Mouse (Mus musculus) spleen, embryonic (tissue): ENCODE measurements around the gene Espl1.

ENCODE experiments used
- CTCF ChIA-PET: fragments of 350-600 bp; sonication (Branson Sonifier 250); formaldehyde crosslinking; loops from one replicate; lab custom pipeline; 2022; lab: Charles Lee

Gene Espl1

DNA sequence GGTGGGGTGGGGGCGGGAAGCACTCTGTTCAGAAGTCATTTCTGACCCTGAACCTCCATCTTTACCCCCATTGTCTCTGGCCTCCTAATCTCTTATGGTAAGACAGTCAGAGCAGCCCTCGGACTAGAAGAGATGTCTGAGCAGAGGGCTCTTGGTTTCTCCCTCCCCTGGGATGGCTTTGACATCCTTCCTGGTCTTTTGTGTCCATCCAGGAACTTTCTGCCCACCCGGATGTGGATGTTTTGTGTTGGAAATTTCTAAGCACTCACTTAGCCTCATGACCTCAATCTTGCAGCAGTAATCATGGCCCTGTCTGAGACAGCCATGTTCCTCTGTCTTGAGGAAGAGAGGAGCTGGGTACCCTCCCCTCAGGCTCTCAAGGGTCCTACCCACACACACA, 24.6 kb upstream of the Espl1 start:
- CTCF ChIA-PET = no interaction called here

- CTCF ChIA-PET = interaction anchor here (0.7 kb wide), 1 partner anchor 257 kb away, joined by 3 read pairs; no protein-coding TSS in a partner anchor
Observed at GRCm38 (mm10) chr15:102273982-102274716, 21.9 kb upstream of the Espl1 start.

GRCm38 (mm10) chr15:102278726-102279091, 17.4 kb upstream of the Espl1 start:
- CTCF ChIA-PET = interaction anchor here (0.6 kb wide), 1 partner anchor 65 kb away, joined by 20 read pairs; no protein-coding TSS in a partner anchor

DNA sequence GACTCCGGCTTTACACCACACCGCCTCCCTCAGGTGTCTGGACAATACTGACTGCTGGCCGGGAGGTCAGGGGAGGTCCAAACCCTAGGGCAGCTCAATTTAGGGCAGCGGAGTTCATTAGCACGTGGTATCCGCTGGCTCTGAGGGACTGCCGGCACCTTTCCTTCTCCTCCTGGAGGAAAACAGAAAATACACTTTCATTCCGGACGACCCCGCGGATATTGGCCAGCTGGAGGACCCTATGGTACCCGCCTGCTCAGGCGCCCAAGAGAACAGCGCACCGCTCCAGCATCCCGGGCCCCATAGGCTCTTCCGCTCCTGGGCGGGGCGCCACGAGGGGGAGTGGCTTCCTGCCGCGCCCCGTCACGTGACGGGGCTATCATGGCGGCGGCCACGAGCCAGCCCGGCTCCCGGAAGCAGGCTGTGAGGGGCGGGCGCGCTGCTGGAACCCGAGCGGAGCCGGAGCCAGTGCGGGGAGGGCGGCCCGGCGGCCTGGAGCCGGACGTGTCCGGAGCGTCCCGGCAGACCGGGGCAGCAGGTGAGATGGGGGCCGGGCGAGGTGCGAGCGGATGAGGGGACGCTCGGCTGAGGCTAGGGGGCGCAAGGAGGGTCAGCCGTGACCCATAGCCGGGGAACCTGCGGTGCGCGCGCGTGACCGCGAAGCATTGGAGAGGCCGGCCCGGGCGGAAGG, 16.8 kb upstream of the Espl1 start, which contains the start of gene Mfsd5:
Gene Mfsd5, plus strand, starts transcription at position 363 of the 691 bp plus-strand sequence.
- CTCF ChIA-PET = interaction anchor here (0.5 to 1.4 kb wide), 3 partner anchors 37 to 64 kb away, joined by 7 to 20 read pairs (median 14); no protein-coding TSS in a partner anchor

DNA sequence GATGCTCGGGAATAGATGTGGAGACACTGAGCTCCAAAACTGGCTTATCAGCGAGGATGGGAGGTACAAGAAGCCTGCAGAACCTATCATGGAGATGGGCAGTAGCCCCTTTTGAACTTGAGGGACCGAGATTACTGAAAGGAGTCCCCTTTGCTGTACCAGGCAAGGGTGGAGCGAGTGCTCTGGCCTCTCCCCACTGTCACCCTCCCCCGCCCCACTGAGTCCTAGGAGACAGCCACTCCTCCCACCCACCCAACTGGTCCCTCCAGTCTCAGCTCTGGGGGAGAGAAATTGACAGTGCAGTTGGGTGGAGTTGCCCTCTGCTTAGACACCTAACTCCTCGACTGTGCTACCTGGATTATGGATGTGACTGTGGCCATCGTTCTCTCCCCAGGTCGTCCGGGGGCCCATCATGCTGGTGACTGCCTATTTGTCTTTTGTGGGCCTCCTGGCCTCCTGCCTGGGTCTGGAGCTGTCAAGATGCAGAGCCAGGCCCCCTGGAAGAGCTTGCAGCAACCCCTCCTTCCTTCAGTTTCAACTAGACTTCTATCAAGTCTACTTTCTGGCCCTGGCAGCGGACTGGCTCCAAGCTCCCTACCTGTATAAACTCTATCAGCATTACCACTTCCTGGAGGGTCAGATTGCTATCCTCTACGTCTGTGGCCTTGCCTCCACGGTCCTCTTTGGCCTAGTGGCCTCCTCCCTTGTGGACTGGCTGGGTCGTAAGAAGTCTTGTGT, 16.1 kb upstream of the Espl1 start:
- CTCF ChIA-PET = interaction anchor here (0.5 to 1.4 kb wide), 3 partner anchors 36 to 64 kb away, joined by 5 to 14 read pairs (median 7); no protein-coding TSS in a partner anchor

- CTCF ChIA-PET = interaction anchor here (1.4 kb wide), 1 partner anchor 35 kb away, joined by 7 read pairs; no protein-coding TSS in a partner anchor
Observed at GRCm38 (mm10) chr15:102280623-102281022, 15.4 kb upstream of the Espl1 start.

DNA sequence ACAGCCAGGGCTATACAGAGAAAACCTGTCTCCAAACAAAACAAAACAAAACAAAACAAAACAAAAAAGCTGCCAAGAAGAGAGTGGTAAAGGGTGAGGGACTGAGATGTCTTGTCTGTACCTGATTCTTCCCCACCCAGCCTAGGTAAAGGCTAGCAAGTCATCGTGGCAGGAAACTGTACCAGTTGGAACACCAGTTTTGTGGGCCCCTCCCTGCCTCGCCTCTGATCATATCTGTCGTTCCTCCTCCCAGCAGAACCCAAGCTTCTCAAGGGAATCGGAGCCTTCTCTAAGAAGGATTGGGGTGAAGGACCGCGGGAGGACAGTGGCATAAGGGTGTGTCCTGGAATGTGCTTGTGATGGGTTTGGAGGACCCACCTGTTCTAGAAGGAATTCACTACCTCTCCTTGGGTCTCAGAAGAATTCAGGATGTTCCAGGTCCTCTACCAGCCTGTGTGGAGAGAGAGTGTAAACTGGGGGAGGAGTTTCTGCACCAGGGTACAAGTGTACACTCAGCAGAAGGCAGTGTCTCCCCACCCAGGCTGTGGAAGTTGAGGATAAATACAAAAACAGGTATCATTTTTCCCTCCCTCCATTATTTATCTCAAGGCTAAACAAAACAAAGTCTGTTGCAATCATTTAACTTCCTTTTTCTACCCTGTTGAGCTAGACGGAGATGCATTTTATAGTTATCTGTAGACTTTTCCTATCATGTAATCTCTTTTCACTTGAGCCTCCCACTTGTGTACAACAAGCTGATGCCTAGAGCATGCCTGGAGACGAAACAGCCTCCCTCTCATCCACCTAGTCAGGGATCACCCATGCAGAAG, 13.4 kb upstream of the Espl1 start:
- CTCF ChIA-PET = interaction anchor here (0.5 kb wide), 1 partner anchor 107 kb away, joined by 12 read pairs; no protein-coding TSS in a partner anchor

DNA sequence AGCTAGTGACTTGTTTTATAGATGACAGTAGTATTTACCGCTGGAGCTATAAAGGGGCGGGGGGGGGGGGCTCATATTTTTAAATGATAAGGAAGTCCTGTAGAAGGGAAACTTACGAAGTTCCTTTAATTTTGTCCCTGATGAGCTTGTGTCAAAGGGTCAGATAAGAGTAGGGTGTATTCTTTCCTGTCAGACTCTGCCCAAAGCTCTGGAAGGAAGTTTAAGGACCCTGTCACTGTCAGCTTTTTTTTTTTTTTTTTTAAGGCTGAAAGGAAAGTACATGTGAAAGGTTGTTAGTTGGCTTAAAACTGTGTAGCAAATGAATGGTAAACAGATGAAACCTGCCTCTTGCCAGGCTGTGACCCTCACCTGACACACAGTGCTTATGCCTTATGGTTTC, 12.4 kb upstream of the Espl1 start:
- CTCF ChIA-PET = interaction anchor here (0.7 kb wide), 2 partner anchors 84 to 92 kb away, joined by 6 to 11 read pairs; no protein-coding TSS in a partner anchor

DNA sequence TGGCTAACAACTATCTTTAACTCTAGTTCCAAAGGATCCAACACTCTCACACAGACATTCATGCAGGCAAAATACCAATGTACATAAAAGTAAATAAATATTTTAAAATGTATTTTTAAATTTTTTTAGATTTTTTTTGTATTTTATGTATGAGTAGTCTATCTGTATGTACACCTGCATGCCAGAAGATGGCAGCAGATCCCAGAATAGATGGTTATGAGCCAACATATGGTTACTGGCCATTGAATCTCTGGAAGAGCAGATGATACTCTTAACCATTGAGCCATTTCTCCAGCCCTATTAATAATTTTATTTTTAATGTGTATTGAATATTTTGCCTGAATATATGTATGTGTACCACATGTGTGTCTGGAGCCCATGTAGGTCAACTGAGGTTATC, 8.7 kb upstream of the Espl1 start:
- CTCF ChIA-PET = interaction anchor here (0.7 kb wide), 1 partner anchor 244 kb away, joined by 3 read pairs; no protein-coding TSS in a partner anchor

DNA sequence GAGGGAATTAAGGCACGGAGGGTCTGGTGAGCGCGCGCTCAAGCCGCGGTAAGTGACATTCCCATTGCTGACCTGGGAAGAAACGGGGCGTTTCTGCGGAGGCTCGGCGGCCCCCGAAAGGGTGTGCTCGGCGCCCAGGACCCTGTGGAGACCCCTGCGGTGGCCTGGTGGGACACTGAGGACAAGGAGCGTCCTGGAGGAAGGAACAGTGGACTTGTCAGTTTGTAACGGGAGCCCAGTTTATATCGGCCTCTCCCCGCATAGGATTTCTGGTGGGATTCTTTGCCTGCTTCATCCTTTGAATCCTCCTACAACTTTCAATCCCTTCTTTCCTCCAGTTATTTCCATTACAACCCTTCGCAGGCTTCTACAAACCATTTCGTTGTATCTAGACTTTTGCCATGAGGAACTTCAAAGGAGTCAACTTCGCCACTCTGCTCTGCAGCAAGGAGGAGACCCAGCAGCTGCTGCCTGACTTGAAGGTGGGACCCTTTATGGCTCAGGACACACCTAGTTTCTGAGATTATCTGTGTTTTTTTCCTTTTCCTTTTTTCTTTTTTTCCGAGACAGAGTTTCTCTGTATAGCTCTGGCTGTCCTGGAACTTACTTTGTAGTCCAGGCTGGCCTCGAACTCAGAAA, 421 bp downstream of the Espl1 start:
- CTCF ChIA-PET = interaction anchor here (0.6 to 0.7 kb wide), 2 partner anchors 18 to 229 kb away, joined by 4 to 6 read pairs; no protein-coding TSS in a partner anchor

GRCm38 (mm10) chr15:102302542-102302941, 6.5 kb downstream of the Espl1 start:
- CTCF ChIA-PET = interaction anchor here (0.5 kb wide), 1 partner anchor 183 kb away, joined by 3 read pairs; no protein-coding TSS in a partner anchor

DNA sequence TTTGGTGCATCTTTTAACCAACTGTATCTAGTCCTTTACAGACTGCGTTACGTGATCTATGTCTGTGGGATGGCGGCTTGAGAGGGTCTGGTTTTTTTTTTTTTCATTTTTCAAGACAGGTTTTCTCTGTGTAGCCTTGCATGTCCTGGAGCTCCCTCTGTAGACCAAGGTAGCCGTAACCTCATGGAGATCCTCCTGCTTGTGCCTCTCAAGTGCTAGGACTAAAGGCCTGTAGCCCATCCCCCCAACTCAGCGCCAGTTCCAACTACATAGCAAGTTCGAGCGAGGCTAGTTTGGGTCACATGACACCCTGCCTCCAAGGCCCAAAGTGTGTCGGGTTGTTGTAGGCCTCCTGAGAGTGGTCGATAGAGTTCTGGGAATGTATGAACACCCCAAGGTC, 12.7 kb downstream of the Espl1 start:
- CTCF ChIA-PET = interaction anchor here (0.7 kb wide), 2 partner anchors 58 to 222 kb away, joined by 3 read pairs; partner anchors contain the start of gene Sp7

GRCm38 (mm10) chr15:102310074-102310845, 14.2 kb downstream of the Espl1 start:
- CTCF ChIA-PET = interaction anchor here (0.6 kb wide), 1 partner anchor 960 kb away, joined by 7 read pairs; no protein-coding TSS in a partner anchor

- CTCF ChIA-PET = no interaction called here
Observed at GRCm38 (mm10) chr15:102311489-102311888, 15.4 kb downstream of the Espl1 start.

- CTCF ChIA-PET = interaction anchor here (1.2 to 1.4 kb wide), 2 partner anchors 24 to 35 kb away, joined by 3 to 7 read pairs; no protein-coding TSS in a partner anchor
Observed at GRCm38 (mm10) chr15:102315292-102315691, 19.2 kb downstream of the Espl1 start.

DNA sequence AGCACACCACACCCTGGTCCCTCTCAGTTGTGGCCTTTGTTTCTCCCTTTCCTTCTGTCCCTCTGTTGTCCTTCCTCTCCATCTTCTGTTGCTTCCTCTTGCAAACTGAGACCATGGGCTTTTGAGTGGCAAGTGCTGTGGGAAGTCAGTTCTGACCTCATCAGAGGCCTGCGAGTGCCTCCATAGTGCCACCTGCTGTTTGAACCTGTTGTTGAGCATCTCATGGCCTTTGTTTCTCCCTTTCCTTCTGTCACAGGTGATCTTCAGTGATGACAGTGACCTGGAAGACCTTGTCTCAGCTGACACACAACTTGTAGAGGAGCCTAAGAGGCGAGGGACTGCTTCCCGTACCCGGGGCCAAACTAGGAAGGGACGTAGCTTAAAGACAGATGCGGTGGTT, 20.2 kb downstream of the Espl1 start:
- CTCF ChIA-PET = interaction anchor here (0.6 to 1.4 kb wide), 3 partner anchors 22 to 53 kb away, joined by 3 to 7 read pairs (median 3); no protein-coding TSS in a partner anchor

DNA sequence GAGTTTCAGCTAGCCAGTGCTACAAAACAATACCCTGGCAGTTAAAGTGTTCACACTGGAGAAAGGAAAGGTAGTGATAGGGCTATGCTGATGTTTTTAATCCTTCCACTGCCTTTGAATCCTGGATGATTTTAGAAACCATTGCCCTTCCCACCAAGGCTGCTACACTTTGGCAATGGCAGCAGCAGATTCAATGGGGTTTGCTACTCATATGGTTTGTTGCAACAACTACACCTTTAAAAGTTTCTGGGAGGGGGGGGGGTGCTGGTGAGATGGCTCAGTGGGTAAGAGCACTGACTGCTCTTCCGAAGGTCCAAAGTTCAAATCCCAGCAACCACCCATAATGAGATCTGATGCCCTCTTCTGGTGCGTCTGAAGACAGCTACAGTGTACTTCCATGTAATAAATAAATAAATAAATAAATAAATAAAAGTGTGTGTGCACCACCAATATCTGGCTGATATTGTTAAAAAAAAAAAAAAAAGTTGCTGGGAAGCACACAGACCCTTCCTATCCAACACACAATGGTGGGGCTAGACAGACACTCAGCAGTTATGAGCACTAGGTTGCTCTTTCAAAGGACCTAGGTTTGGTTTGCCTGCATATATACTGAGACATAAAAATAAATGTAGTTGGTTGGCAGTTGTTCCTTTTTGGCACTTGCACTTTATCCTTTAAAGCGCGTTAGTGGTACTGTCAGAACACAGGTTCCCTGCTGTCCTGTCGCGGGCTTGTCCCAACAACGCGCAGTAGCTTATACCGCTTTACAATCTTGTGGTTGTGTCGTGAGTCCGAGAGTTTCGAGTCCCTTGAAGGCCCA, 28.8 kb downstream of the Espl1 start:
- CTCF ChIA-PET = interaction anchor here (0.6 to 0.9 kb wide), 2 partner anchors 85 to 134 kb away, joined by 5 to 7 read pairs; no protein-coding TSS in a partner anchor
